Mouse (Mus musculus) C2C12 (cell line): ENCODE results near the gene Nprl2.

ENCODE experiments used
- CTCF ChIP-seq: IDR thresholded peaks from one replicate; pipeline ENCODE4 v1.5.1; 2011; ENCODE audit not compliant: control insufficient read depth, insufficient read depth, insufficient read length
- MAX ChIP-seq: IDR thresholded peaks from one replicate; pipeline ENCODE4 v1.6.1; 2011; ENCODE audit warnings: mild to moderate bottlenecking, control low read depth
- MYOG ChIP-seq: IDR thresholded peaks from one replicate; pipeline ENCODE4 v1.6.1; 2011; ENCODE audit not compliant: control insufficient read depth, insufficient read length; ENCODE audit errors: extremely low read depth
- USF1 ChIP-seq: IDR thresholded peaks from one replicate; pipeline ENCODE4 v1.6.1; 2011; ENCODE audit warnings: low read depth, mild to moderate bottlenecking, control low read depth, moderate library complexity

- TF ChIP-seq CTCF (no peak), MYOG (no peak), MAX (no peak), USF1 (no peak)
Measured at GRCm38 (mm10) chr9:107582509-107583062, 40.6 kb downstream of the Nprl2 start.
